ENCODE assay signal across 31 mouse cellular contexts in the genomic region with DNA sequence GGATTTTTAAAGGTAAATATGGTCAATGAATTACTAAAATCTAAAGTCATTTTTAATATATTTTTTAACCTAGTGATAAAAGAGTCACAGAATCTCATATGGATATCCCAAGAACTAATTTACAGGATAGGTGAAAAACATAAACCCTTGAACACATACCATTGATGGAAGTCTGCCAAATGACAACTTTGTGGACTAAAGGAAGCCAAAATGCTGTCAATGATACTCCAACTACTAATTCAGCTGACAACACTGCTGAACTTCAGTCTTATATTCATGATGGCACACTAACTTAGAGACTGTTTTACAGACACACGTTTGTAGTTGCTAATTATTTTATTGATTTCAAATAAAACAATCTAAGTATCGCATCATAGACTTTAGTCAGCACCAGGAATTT.
"Had no signal": no experiment of that assay in that cellular context is flagged by ENCODE, and none has a peak within 500 bp of the region (broad histone marks: within the 10 kb centered on the region; RNA-seq: fewer than 3 reads in every experiment).

No protein-coding gene starts in this region.

- H3K4me3 ChIP-seq: limb, embryonic 10.5 days; limb, embryonic 12.5 days; limb, embryonic 13.5 days; limb, embryonic 15.5 days; liver, embryonic 13.5 days; liver, embryonic 15.5 days; lung, embryonic 15.5 days; megakaryocyte, embryonic 14.5 days; midbrain, embryonic 10.5 days; midbrain, embryonic 12.5 days; midbrain, embryonic 13.5 days; midbrain, embryonic 15.5 days; myocyte; neural tube, embryonic 12.5 days had no signal

- H3K9me3 ChIP-seq: limb, embryonic 10.5 days; limb, embryonic 12.5 days; limb, embryonic 13.5 days; limb, embryonic 15.5 days; liver, embryonic 13.5 days; liver, embryonic 15.5 days; lung, embryonic 15.5 days; megakaryocyte, embryonic 14.5 days; midbrain, embryonic 10.5 days; midbrain, embryonic 12.5 days; midbrain, embryonic 13.5 days; midbrain, embryonic 15.5 days; neural tube, embryonic 12.5 days had no signal

- H3K4me2 ChIP-seq: limb, embryonic 12.5 days; limb, embryonic 13.5 days; limb, embryonic 15.5 days; liver, embryonic 11.5 days; liver, embryonic 13.5 days; liver, embryonic 15.5 days; lung, embryonic 14.5 days; lung, embryonic 15.5 days; midbrain, embryonic 11.5 days; midbrain, embryonic 12.5 days; midbrain, embryonic 13.5 days; midbrain, embryonic 15.5 days; neural tube, embryonic 12.5 days had no signal

- H3K36me3 ChIP-seq: limb, embryonic 10.5 days; limb, embryonic 12.5 days; limb, embryonic 13.5 days; limb, embryonic 15.5 days; liver, embryonic 13.5 days; liver, embryonic 15.5 days; lung, embryonic 15.5 days; midbrain, embryonic 10.5 days; midbrain, embryonic 12.5 days; midbrain, embryonic 13.5 days; midbrain, embryonic 15.5 days; neural tube, embryonic 12.5 days had no signal

- ATAC-seq: liver, postnatal 0 days; lung, postnatal 0 days; midbrain, embryonic 13.5 days; midbrain, embryonic 15.5 days; midbrain, embryonic 16.5 days had no signal

- H3K27ac ChIP-seq: limb, embryonic 10.5 days; limb, embryonic 12.5 days; limb, embryonic 13.5 days; limb, embryonic 15.5 days; liver, embryonic 13.5 days; liver, embryonic 14.5 days; liver, embryonic 15.5 days; lung, embryonic 15.5 days; macrophage; midbrain, embryonic 10.5 days; midbrain, embryonic 12.5 days; midbrain, embryonic 13.5 days; midbrain, embryonic 15.5 days; neural tube, embryonic 12.5 days had no signal

- DNase-seq: left cerebral cortex, postnatal 4 days; liver; liver, embryonic 13.5 days; liver, postnatal 0 days; lung, adult 18-20 months; lung, adult 2 months; lung, embryonic 14.5 days; lung, postnatal 10 days; lung, postnatal 14 days; lung, postnatal 36 days; lung, postnatal 4 days; midbrain, embryonic 14.5 days had no signal

- H3K9ac ChIP-seq: limb, embryonic 12.5 days; limb, embryonic 13.5 days; limb, embryonic 15.5 days; liver, embryonic 13.5 days; liver, embryonic 14.5 days; liver, embryonic 15.5 days; liver, postnatal 0 days; lung, embryonic 14.5 days; lung, embryonic 15.5 days; midbrain, embryonic 12.5 days; midbrain, embryonic 13.5 days; midbrain, embryonic 15.5 days; neural tube, embryonic 12.5 days had no signal

- H3K4me1 ChIP-seq: limb, embryonic 10.5 days; limb, embryonic 12.5 days; limb, embryonic 13.5 days; limb, embryonic 15.5 days; liver, embryonic 13.5 days; liver, embryonic 15.5 days; lung, embryonic 15.5 days; megakaryocyte, embryonic 14.5 days; midbrain, embryonic 10.5 days; midbrain, embryonic 12.5 days; midbrain, embryonic 13.5 days; midbrain, embryonic 15.5 days; neural tube, embryonic 12.5 days had no signal

- H3K27me3 ChIP-seq: limb, embryonic 12.5 days; limb, embryonic 13.5 days; limb, embryonic 15.5 days; liver, embryonic 13.5 days; liver, embryonic 15.5 days; lung, embryonic 15.5 days; megakaryocyte, embryonic 14.5 days; midbrain, embryonic 12.5 days; midbrain, embryonic 13.5 days; midbrain, embryonic 15.5 days; neural tube, embryonic 12.5 days had no signal
